Mouse (Mus musculus): ENCODE results near the gene Sept6.

- TF ChIP-seq CTCF (IDR thresholded peaks at IDR 0.05; ENCODE audit: control insufficient read depth, insufficient read depth, insufficient read length) (no peak), FOSL1 (IDR thresholded peaks at IDR 0.05; ENCODE audit: insufficient read depth, low read length, poor library complexity, severe bottlenecking) (no peak), USF1 (IDR thresholded peaks at IDR 0.05; ENCODE audit: low read depth) (no peak), MYOD1 (IDR thresholded peaks at IDR 0.05; ENCODE audit: control insufficient read depth, insufficient read length, low read depth) (no peak), MAX (IDR thresholded peaks at IDR 0.05) (no peak)
These were observed 70.2 kb downstream of the Sept6 start for GRCm38 (mm10) chrX:36921346-36921745.
